Mouse (Mus musculus) layer of hippocampus, adult 2 months (tissue): ENCODE results near the gene Mdfi. TPM values are rescaled to one million over a fixed set of nuclear protein-coding genes. Genes with fewer than 3 reads are reported as not detected.
"Not testable (repeated sequence)": the region's sequence is repeated elsewhere in the genome, so short reads cannot be mapped to it uniquely, and the experiment has no call there.

ENCODE experiments used
- DNase-seq, 2 experiments: peaks; one replicate each; pipeline ENCODE4 v3.0.0; 2022; ENCODE audit warnings: low spot score in 2 of 2
- H3K27ac ChIP-seq: fragments of 200-600 bp; 2 replicates; pipeline ENCODE4 v1.8.1; 2022
- H3K4me3 ChIP-seq: fragments of 200-600 bp; 2 replicates; pipeline ENCODE4 v1.8.1; 2022; ENCODE audit warnings: mild to moderate bottlenecking
- CTCF ChIP-seq: fragments of 200-600 bp; conservative IDR thresholded peaks from 2 replicates; pipeline ENCODE4 v1.8.1; 2022; ENCODE audit warnings: antibody characterized with exemption, mild to moderate bottlenecking, moderate library complexity
- total RNA-seq, 2 experiments: library from RNA; stranded (reverse); gene quantifications; 2 replicates each; pipeline ENCODE4 v1.2.3; 2021

Mdfi gene
- total RNA-seq, 2 experiments from 2014 or later: 0.49 to 0.83 TPM

- no peak for TF ChIP-seq CTCF
- Histone ChIP-seq H3K4me3 (no peak overlapping the region), H3K27ac (no peak overlapping the region)
- no peak for DNase-seq
Measured at GRCm38 (mm10) chr17:47863023-47863422, 28.5 kb upstream of the Mdfi start.

GRCm38 (mm10) chr17:47855544-47855943, 21.1 kb upstream of the Mdfi start:
- no peak overlapping the region for H3K4me3 ChIP-seq
- peak; percentile 19 for TF ChIP-seq CTCF
- DNase-seq: no peak
- no peak overlapping the region for H3K27ac ChIP-seq

- TF ChIP-seq CTCF: no peak
- Histone ChIP-seq H3K27ac (no peak overlapping the region), H3K4me3 (no peak overlapping the region)
- no peak for DNase-seq
Measured at GRCm38 (mm10) chr17:47854908-47855307, 20.4 kb upstream of the Mdfi start.

GRCm38 (mm10) chr17:47853760-47854159, 19.3 kb upstream of the Mdfi start:
- Histone ChIP-seq H3K4me3 (no peak overlapping the region), H3K27ac (no peak overlapping the region)
- no peak for DNase-seq
- TF ChIP-seq CTCF: no peak

GRCm38 (mm10) chr17:47853336-47853735, 18.8 kb upstream of the Mdfi start:
- no peak for TF ChIP-seq CTCF
- Histone ChIP-seq H3K4me3 (no peak overlapping the region), H3K27ac (no peak overlapping the region)
- DNase-seq: no peak

GRCm38 (mm10) chr17:47851798-47852360, 17.4 kb upstream of the Mdfi start:
- not testable (repeated sequence) for DNase-seq, H3K4me3 ChIP-seq, H3K27ac ChIP-seq

GRCm38 (mm10) chr17:47850639-47851314, 16.3 kb upstream of the Mdfi start:
- no peak for DNase-seq
- TF ChIP-seq CTCF: no peak
- H3K27ac ChIP-seq: no peak overlapping the region
- H3K4me3 ChIP-seq: no peak overlapping the region

- Histone ChIP-seq H3K4me3 (no peak overlapping the region), H3K27ac (no peak overlapping the region)
- TF ChIP-seq CTCF: no peak
- no peak for DNase-seq
Measured at GRCm38 (mm10) chr17:47850035-47850434, 15.5 kb upstream of the Mdfi start.

GRCm38 (mm10) chr17:47847985-47848384, 13.5 kb upstream of the Mdfi start:
- no peak overlapping the region for H3K27ac ChIP-seq
- DNase-seq: no peak
- TF ChIP-seq CTCF: peak; percentile 45
- no peak overlapping the region for H3K4me3 ChIP-seq

GRCm38 (mm10) chr17:47845609-47846008, 11.1 kb upstream of the Mdfi start:
- DNase-seq: no peak
- Histone ChIP-seq H3K27ac (no peak overlapping the region), H3K4me3 (no peak overlapping the region)
- no peak for TF ChIP-seq CTCF

- no peak overlapping the region for H3K27ac ChIP-seq
- H3K4me3 ChIP-seq: no peak overlapping the region
- DNase-seq: no peak
- peak; percentile 46 for TF ChIP-seq CTCF
Measured at GRCm38 (mm10) chr17:47843465-47843864, 9.0 kb upstream of the Mdfi start.

- no peak overlapping the region for H3K4me3 ChIP-seq
- no peak for TF ChIP-seq CTCF
- peak in 1 of 2 experiments; percentile 22 for DNase-seq
- no peak overlapping the region for H3K27ac ChIP-seq
Measured at GRCm38 (mm10) chr17:47841931-47842623, 7.6 kb upstream of the Mdfi start.

GRCm38 (mm10) chr17:47841521-47841920, 7.0 kb upstream of the Mdfi start:
- no peak for DNase-seq
- TF ChIP-seq CTCF: no peak
- H3K4me3 ChIP-seq: no peak overlapping the region
- no peak overlapping the region for H3K27ac ChIP-seq

- no peak for DNase-seq
- no peak for TF ChIP-seq CTCF
- Histone ChIP-seq H3K27ac (no peak overlapping the region), H3K4me3 (no peak overlapping the region)
Measured at GRCm38 (mm10) chr17:47837808-47838207, 3.3 kb upstream of the Mdfi start.
